Mouse (Mus musculus) c-Kit-positive CD71-negative TER-119-negative erythroid progenitor cells, embryonic 14.5 days (primary cell): ENCODE results near the gene Grik5.
"Not testable (repeated sequence)": the region's sequence is repeated elsewhere in the genome, so short reads cannot be mapped to it uniquely, and the experiment has no call there.

Source experiments
- DNase-seq: peaks from one replicate; pipeline ENCODE4 v3.0.0-alpha.2; 2013; ENCODE audit warnings: low read depth

Grik5 gene

GRCm38 (mm10) chr7:25079496-25080026 lies 7.4 kb upstream of the Grik5 start:
- no peak for DNase-seq

GRCm38 (mm10) chr7:25077414-25077755 lies 5.2 kb upstream of the Grik5 start:
- DNase-seq, result no peak

GRCm38 (mm10) chr7:25076663-25077413 lies 4.7 kb upstream of the Grik5 start:
- DNase-seq, result peak; percentile 95

- no peak for DNase-seq
Measured at GRCm38 (mm10) chr7:25076296-25076662, 4.1 kb upstream of the Grik5 start.

GRCm38 (mm10) chr7:25073924-25074323 lies 1.8 kb upstream of the Grik5 start:
- DNase-seq, result no peak

- DNase-seq, result no peak
Measured at GRCm38 (mm10) chr7:25072716-25073390, 707 bp upstream of the Grik5 start.

GRCm38 (mm10) chr7:25068724-25069123 lies 3.4 kb downstream of the Grik5 start:
- DNase-seq, result no peak

GRCm38 (mm10) chr7:25067909-25068656 lies 4.1 kb downstream of the Grik5 start:
- no peak for DNase-seq

- DNase-seq, result no peak
Measured at GRCm38 (mm10) chr7:25067338-25067737, 4.8 kb downstream of the Grik5 start.

GRCm38 (mm10) chr7:25063900-25064299 lies 8.2 kb downstream of the Grik5 start:
- DNase-seq, result no peak

- DNase-seq, result no peak
Measured at GRCm38 (mm10) chr7:25063346-25063745, 8.8 kb downstream of the Grik5 start.

- no peak for DNase-seq
Measured at GRCm38 (mm10) chr7:25058836-25059235, 13.3 kb downstream of the Grik5 start.

- no peak for DNase-seq
Measured at GRCm38 (mm10) chr7:25058394-25058793, 13.8 kb downstream of the Grik5 start.

GRCm38 (mm10) chr7:25057888-25058287 lies 14.3 kb downstream of the Grik5 start:
- no peak for DNase-seq

- DNase-seq, result no peak
Measured at GRCm38 (mm10) chr7:25056951-25057350, 15.2 kb downstream of the Grik5 start.

GRCm38 (mm10) chr7:25052587-25052986 lies 19.6 kb downstream of the Grik5 start:
- no peak for DNase-seq

- no peak for DNase-seq
Measured at GRCm38 (mm10) chr7:25049295-25049930, 22.7 kb downstream of the Grik5 start.

GRCm38 (mm10) chr7:25047363-25047762 lies 24.8 kb downstream of the Grik5 start:
- DNase-seq, result no peak

- DNase-seq, result not testable (repeated sequence)
Measured at GRCm38 (mm10) chr7:25044599-25044998, 27.5 kb downstream of the Grik5 start.

GRCm38 (mm10) chr7:25041921-25042320 lies 30.2 kb downstream of the Grik5 start:
- no peak for DNase-seq

GRCm38 (mm10) chr7:25035916-25036315 lies 36.2 kb downstream of the Grik5 start:
- DNase-seq, result peak; percentile 62

GRCm38 (mm10) chr7:25034796-25035195 lies 37.4 kb downstream of the Grik5 start:
- DNase-seq, result no peak
